Mouse (Mus musculus) CD8-positive naive resting alpha-beta T cell, adult 2 months (primary cell): ENCODE results near the gene Castor2.

Experiments used
- DNase-seq, 2 experiments: peaks; one replicate each; pipeline ENCODE4 v3.0.0; 2022; ENCODE audit warnings: low read depth in 2 of 2, low spot score in 2 of 2

The Castor2 gene

GRCm38 (mm10) chr5:134101883-134102282, 2.4 kb downstream of the Castor2 start:
- no peak for DNase-seq

- DNase-seq = no peak
Measured at GRCm38 (mm10) chr5:134102720-134103119, 3.2 kb downstream of the Castor2 start.

GRCm38 (mm10) chr5:134105829-134106228, 6.3 kb downstream of the Castor2 start:
- DNase-seq = no peak

GRCm38 (mm10) chr5:134114981-134115380, 15.5 kb downstream of the Castor2 start:
- DNase-seq = no peak

- DNase-seq = no peak
Measured at GRCm38 (mm10) chr5:134115639-134116259, 16.2 kb downstream of the Castor2 start.

GRCm38 (mm10) chr5:134118798-134119407, 19.4 kb downstream of the Castor2 start:
- no peak for DNase-seq

- DNase-seq = no peak
Measured at GRCm38 (mm10) chr5:134119481-134120120, 20.1 kb downstream of the Castor2 start.

- no peak for DNase-seq
Measured at GRCm38 (mm10) chr5:134120135-134120534, 20.6 kb downstream of the Castor2 start.

- no peak for DNase-seq
Measured at GRCm38 (mm10) chr5:134121138-134121892, 21.8 kb downstream of the Castor2 start.

GRCm38 (mm10) chr5:134121893-134122259, 22.4 kb downstream of the Castor2 start:
- no peak for DNase-seq

- no peak for DNase-seq
Measured at GRCm38 (mm10) chr5:134123846-134124245, 24.3 kb downstream of the Castor2 start.

GRCm38 (mm10) chr5:134126232-134126631, 26.7 kb downstream of the Castor2 start:
- DNase-seq = no peak

GRCm38 (mm10) chr5:134131586-134131985, 32.1 kb downstream of the Castor2 start:
- DNase-seq = no peak

GRCm38 (mm10) chr5:134136022-134136421, 36.5 kb downstream of the Castor2 start:
- DNase-seq = no peak

GRCm38 (mm10) chr5:134137933-134138332, 38.4 kb downstream of the Castor2 start:
- no peak for DNase-seq

- DNase-seq = no peak
Measured at GRCm38 (mm10) chr5:134139429-134139828, 39.9 kb downstream of the Castor2 start.

- DNase-seq = no peak
Measured at GRCm38 (mm10) chr5:134141236-134141635, 41.7 kb downstream of the Castor2 start.

GRCm38 (mm10) chr5:134142381-134142780, 42.9 kb downstream of the Castor2 start:
- no peak for DNase-seq

GRCm38 (mm10) chr5:134144986-134145385, 45.5 kb downstream of the Castor2 start:
- DNase-seq = no peak

- no peak for DNase-seq
Measured at GRCm38 (mm10) chr5:134147194-134147753, 47.8 kb downstream of the Castor2 start.

- DNase-seq = no peak
Measured at GRCm38 (mm10) chr5:134148153-134148552, 48.6 kb downstream of the Castor2 start.
